Mouse (Mus musculus) left cerebral cortex, postnatal 14 days (tissue): Measurements from ENCODE around the gene D13Ertd608e. TPM values are rescaled to one million over a fixed set of nuclear protein-coding genes. Genes with fewer than 3 reads are reported as not detected.
"Not testable (repeated sequence)": the region's sequence is repeated elsewhere in the genome, so short reads cannot be mapped to it uniquely, and the experiment has no call there.

Source experiments
- DNase-seq, 2 experiments: peaks; one replicate each; pipeline ENCODE4 v3.0.0; 2021 to 2022; ENCODE audit warnings: low spot score in 2 of 2, mixed read lengths in 1 of 2
- intact Hi-C: fragments of 180-260 bp; cut with DNase I; formaldehyde crosslinking; loops from one replicate; pipeline ENCODE4 v1.15.1; 2025
- total RNA-seq, 2 experiments: library from RNA; stranded (reverse); gene quantifications; 2 replicates each; pipeline ENCODE4 v1.2.3; 2021

D13Ertd608e gene
- total RNA-seq, 2 experiments from 2014 or later, result not detected

GRCm38 (mm10) chr13:119886896-119887295, 51.1 kb downstream of the D13Ertd608e start:
- DNase-seq, intact Hi-C loops: not testable (repeated sequence)

- DNase-seq, intact Hi-C loops: not testable (repeated sequence)
Measured at GRCm38 (mm10) chr13:119894685-119895084, 58.9 kb downstream of the D13Ertd608e start, which contains the start of gene Tcstv1. Gene Tcstv1, minus strand, starts transcription at chr13:119894785.

Other genes starting within 250 kb of the D13Ertd608e start
- 1 to 10 TPM in 1 of 2 experiments, under 1 TPM in 1; 0.90 to 1.3 TPM for gene Ccl28, start 212.2 kb upstream of the D13Ertd608e start, total RNA-seq
- 100 to 1,000 TPM; 445 to 454 TPM for gene Hmgcs1, start 145.6 kb upstream of the D13Ertd608e start, total RNA-seq
- gene Nim1k, start 80.1 kb upstream of the D13Ertd608e start, total RNA-seq, result 10 to 100 TPM; 13.2 to 14.8 TPM
- gene Zfp131, start 45.1 kb upstream of the D13Ertd608e start, total RNA-seq, result 10 to 100 TPM; 39.7 to 41.9 TPM
- gene AF067063, start 5.8 kb upstream of the D13Ertd608e start, total RNA-seq, result not detected
- not detected for gene Tcstv1, start 58.8 kb downstream of the D13Ertd608e start, total RNA-seq
- not detected for gene Gm21761, start 93.3 kb downstream of the D13Ertd608e start, total RNA-seq
- gene B020031M17Rik, start 114.8 kb downstream of the D13Ertd608e start, total RNA-seq, result not detected
- not detected for gene Gm36079, start 191.0 kb downstream of the D13Ertd608e start, total RNA-seq
- not detected for gene Gm21188, start 216.2 kb downstream of the D13Ertd608e start, total RNA-seq